Mouse (Mus musculus) embryo, embryonic 10.5 days (tissue): ENCODE data around the gene Frs2.
A peak's percentile ranks its signal among the peaks of the same experiment; 100 is the strongest.

Source experiments
- DNase-seq: peaks from one replicate; pipeline ENCODE4 v3.0.0-alpha.2; 2015; ENCODE audit warnings: low spot score

Frs2 gene

GRCm38 (mm10) chr10:117148361-117149003, at the start of gene Frs2:
TSS of gene Frs2 (minus strand) at chr10:117148534.
- DNase-seq = peak; percentile 98

- no peak for DNase-seq
Measured at GRCm38 (mm10) chr10:117196696-117197095, 48.4 kb upstream of the Frs2 start.

- no peak for DNase-seq
Measured at GRCm38 (mm10) chr10:117195748-117196147, 47.4 kb upstream of the Frs2 start.

DNA sequence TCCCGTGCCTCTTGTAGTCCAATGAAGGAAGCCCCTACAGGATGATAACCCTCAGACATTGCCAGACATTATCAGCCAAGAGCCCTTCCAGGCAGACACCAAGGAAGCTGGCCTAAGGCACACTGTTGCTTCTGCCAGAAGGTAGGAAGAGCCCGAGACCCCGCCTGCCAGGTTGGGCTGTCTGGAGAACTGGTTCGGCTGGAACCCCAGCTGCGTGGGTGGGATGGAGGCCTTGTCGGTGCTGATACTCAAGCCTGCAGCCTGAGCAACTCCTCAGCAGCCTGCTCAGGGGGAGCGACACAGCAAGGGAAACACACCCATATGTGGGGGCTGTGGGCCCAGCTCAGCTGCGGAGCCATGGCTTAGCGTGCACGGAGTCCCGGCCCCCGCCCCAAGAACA, 46.7 kb upstream of the Frs2 start:
- no peak for DNase-seq

- no peak for DNase-seq
Measured at GRCm38 (mm10) chr10:117193364-117193763, 45.0 kb upstream of the Frs2 start.

GRCm38 (mm10) chr10:117185399-117186089, 37.2 kb upstream of the Frs2 start:
- no peak for DNase-seq

- DNase-seq = no peak
Measured at GRCm38 (mm10) chr10:117181098-117181497, 32.8 kb upstream of the Frs2 start.

- no peak for DNase-seq
Measured at GRCm38 (mm10) chr10:117174645-117175044, 26.3 kb upstream of the Frs2 start.

GRCm38 (mm10) chr10:117173566-117174438, 25.5 kb upstream of the Frs2 start:
- DNase-seq = peak; percentile 39

- no peak for DNase-seq
Measured at GRCm38 (mm10) chr10:117173111-117173510, 24.8 kb upstream of the Frs2 start.

- DNase-seq = peak; percentile 24
Measured at GRCm38 (mm10) chr10:117172069-117172468, 23.7 kb upstream of the Frs2 start.

DNA sequence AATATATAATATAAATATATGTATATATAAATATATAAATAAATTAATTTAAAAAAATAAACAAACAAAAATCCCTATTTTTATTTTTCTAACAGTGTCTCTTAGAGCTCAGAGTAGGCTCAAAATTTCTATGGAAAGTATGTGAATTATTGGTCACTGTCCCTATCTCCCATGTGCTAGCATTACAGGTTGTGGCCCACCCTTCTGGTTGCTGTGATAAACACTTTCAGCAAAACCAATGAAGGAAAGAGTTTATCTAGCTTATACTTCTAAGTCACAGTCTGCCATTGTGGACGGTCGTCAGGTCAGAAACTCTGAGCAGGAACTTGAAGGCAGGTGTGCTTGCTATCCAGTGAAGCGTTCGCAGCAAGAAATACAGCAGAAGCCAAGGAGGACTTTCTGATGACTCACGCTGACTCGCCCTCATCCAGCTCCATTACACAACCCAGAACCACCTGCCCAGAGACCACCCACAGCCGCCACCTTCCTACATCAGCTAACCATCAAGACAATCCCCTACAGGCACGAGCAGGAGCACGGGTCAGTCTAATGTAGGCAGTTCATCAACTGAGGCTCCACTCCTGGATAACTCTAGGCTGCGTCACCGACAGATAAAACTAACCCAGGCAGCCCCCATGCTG, 18.6 kb upstream of the Frs2 start:
- DNase-seq = no peak

- DNase-seq = no peak
Measured at GRCm38 (mm10) chr10:117162662-117163061, 14.3 kb upstream of the Frs2 start.

- no peak for DNase-seq
Measured at GRCm38 (mm10) chr10:117160099-117160498, 11.8 kb upstream of the Frs2 start.

DNA sequence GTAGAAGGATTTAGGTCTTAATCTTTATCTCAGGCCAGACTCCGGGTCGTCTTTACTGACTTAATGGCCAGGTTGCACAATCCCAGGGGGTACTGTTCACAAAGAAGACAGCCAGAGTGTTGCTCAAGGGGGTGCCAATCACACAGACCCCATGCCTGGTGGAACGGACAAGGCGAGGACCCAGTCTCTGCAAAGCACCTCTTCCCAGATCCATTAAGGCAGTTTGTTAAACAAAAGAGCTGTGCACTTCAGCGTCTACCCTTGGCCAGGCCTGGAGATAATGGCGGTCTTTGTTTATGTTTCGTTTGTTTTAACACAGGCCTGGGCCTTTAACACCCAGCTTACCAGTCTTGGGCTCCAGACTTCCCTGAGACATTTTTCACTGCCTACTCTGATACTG, 3.9 kb upstream of the Frs2 start:
- peak; percentile 61 for DNase-seq

DNA sequence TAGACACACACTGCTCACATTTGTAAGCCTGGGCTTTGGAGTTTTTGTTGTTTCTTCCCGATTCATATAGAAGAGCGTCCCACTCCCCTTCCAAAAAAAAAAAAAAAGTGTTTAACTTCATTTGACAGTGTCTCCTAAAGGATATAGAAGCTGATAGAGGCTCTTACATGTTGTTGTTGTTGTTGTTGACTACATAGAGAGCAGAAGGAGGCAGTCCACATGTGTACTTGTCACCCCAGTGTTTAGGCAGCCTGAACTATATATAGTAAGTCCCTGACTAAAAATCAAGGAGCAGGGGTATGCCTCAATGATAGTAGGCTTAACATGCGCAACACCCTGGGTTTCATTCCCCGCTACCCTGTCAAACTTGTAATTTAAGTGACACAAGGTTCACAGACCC, 3.3 kb upstream of the Frs2 start:
- no peak for DNase-seq

- DNase-seq = peak; percentile 50
Measured at GRCm38 (mm10) chr10:117151241-117151640, 2.9 kb upstream of the Frs2 start.

- peak; percentile 36 for DNase-seq
Measured at GRCm38 (mm10) chr10:117150764-117151163, 2.4 kb upstream of the Frs2 start.

GRCm38 (mm10) chr10:117149942-117150617, 1.7 kb upstream of the Frs2 start:
- peak; percentile 58 for DNase-seq

GRCm38 (mm10) chr10:117149241-117149640, 907 bp upstream of the Frs2 start:
- DNase-seq = peak; percentile 28

DNA sequence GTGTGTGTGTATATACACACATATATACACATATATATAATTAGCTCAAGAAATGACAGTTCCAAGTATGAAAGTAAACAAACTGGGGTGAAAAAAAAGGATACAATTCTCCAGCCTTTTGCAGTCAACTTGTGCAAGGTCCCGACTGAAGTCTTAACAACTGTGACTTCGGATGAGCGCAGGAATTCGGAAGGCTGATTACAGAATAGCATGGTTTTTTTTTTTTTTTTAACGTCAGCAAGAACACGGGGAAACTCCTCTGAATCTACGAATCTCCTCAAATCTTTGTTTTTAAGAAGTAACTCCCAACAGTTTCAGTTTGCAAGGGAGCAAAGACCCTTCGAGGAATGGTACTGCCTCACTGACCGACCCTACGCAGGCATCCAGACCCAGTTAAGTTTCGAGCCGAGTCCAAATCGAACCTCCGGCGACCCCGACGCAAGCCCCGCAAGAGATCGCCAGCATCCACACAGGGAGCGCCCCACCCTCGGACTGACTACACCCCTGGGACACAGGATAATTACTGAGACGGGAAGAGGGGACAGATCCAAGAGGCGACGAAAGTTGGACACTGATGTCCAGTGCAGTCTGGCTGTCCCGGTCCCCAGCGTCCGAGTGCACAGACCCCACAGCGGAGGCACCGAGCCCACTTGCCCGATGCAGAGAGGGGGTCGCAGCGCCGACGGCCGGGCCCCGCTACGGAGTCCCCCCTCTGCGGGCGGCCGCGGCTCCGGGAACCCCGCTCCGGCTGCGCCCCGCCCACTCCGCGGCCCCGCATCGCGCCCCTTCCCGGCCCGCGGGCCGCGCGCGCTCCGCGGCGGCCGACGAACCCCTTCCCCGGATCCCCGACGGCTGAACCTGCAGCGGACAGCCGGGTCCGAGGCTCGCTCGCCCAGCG, 622 bp downstream of the Frs2 start:
- peak; percentile 44 for DNase-seq
